Mouse (Mus musculus) MEL (cell line): ENCODE results near the gene Klhl24.

Experiments
- CTCF ChIP-seq, 3 experiments: IDR thresholded peaks in 2 of 3; conservative IDR thresholded peaks in 1 of 3; 2 replicates each; pipeline ENCODE4 v1.5.1; 2011 to 2012; ENCODE audit warnings: low read length in 3 of 3, low read depth in 2 of 3, mild to moderate bottlenecking in 2 of 3, improper control_type of control experiment in 1 of 3, inconsistent platforms in 1 of 3, mixed read lengths in 1 of 3, moderate library complexity in 1 of 3; ENCODE audit not compliant: control insufficient read depth in 1 of 3, insufficient read depth in 1 of 3, poor library complexity in 1 of 3, severe bottlenecking in 1 of 3
- E2F4 ChIP-seq: IDR thresholded peaks from 2 replicates; pipeline ENCODE4 v1.6.1; 2011; ENCODE audit warnings: low read depth, low read length, improper control_type of control experiment, borderline replicate concordance
- GATA1 ChIP-seq: IDR thresholded peaks from 2 replicates; pipeline ENCODE4 v1.6.1; 2011; ENCODE audit warnings: low read depth, low read length, improper control_type of control experiment
- HCFC1 ChIP-seq: IDR thresholded peaks from 2 replicates; pipeline ENCODE4 v1.6.1; 2012; ENCODE audit warnings: low read depth, mild to moderate bottlenecking, inconsistent platforms, low read length, improper control_type of control experiment, moderate library complexity
- MXI1 ChIP-seq: IDR thresholded peaks from 2 replicates; pipeline ENCODE4 v1.6.1; 2011; ENCODE audit warnings: mild to moderate bottlenecking, low read depth, low read length, improper control_type of control experiment
- NRF1 ChIP-seq: IDR thresholded peaks from 2 replicates; pipeline ENCODE4 v1.6.1; 2014; ENCODE audit warnings: low read depth, mild to moderate bottlenecking, inconsistent platforms, low read length, improper control_type of control experiment, moderate library complexity; ENCODE audit not compliant: poor library complexity, insufficient read depth, severe bottlenecking
- USF1 ChIP-seq: IDR thresholded peaks from 2 replicates; pipeline ENCODE4 v1.6.1; 2014; ENCODE audit warnings: low read depth, mild to moderate bottlenecking, inconsistent platforms, low read length, improper control_type of control experiment, moderate library complexity

- TF ChIP-seq HCFC1 (no peak), CTCF (IDR thresholded peaks at IDR 0.05 in 2 of 3, conservative IDR thresholded peaks at IDR 0.05 in 1 of 3; ENCODE audit: control insufficient read depth in 1 of 3, insufficient read depth in 1 of 3, low read depth in 2 of 3, low read length in 3 of 3, poor library complexity in 1 of 3, severe bottlenecking in 1 of 3) (no peak), NRF1 (no peak), MXI1 (no peak), USF1 (no peak), GATA1 (no peak), E2F4 (no peak)
Observed at GRCm38 (mm10) chr16:20169071-20169470, 71.7 kb downstream of the Klhl24 start.
